Mouse (Mus musculus) brain, embryonic 14.5 days (tissue): ENCODE measurements around the gene Rragd. TPM values are rescaled to one million over a fixed set of nuclear protein-coding genes. Genes with fewer than 3 reads are reported as not detected.
"Not testable (repeated sequence)": the region's sequence is repeated elsewhere in the genome, so short reads cannot be mapped to it uniquely, and the experiment has no call there.

Experiments
- DNase-seq: peaks from one replicate; pipeline ENCODE4 v3.0.0-alpha.2; 2011; ENCODE audit warnings: low read depth
- CTCF ChIP-seq: fragments of 200-500 bp; IDR thresholded peaks from 2 replicates; pipeline ENCODE4 v1.5.1; 2012; ENCODE audit warnings: inconsistent platforms, mild to moderate bottlenecking, moderate library complexity, borderline replicate concordance; ENCODE audit not compliant: insufficient read depth, insufficient read length; ENCODE audit errors: extremely low read depth
- POLR2A ChIP-seq: fragments of 200-500 bp; IDR thresholded peaks from 2 replicates; pipeline ENCODE4 v1.6.1; 2012; ENCODE audit warnings: mild to moderate bottlenecking, inconsistent platforms, borderline replicate concordance; ENCODE audit not compliant: poor library complexity, insufficient read depth, insufficient read length, severe bottlenecking; ENCODE audit errors: extremely low read depth
- polyA plus RNA-seq: library from polyadenylated mRNA; depleted of rRNA; stranded (reverse); fragments of >200 nt; gene quantifications from 2 replicates; pipeline ENCODE4 v1.2.3, GENCODE M21; 2012; rRNA removed

Rragd gene
- 20.4 and 27.0 TPM in 2 replicates for polyA plus RNA-seq

DNA sequence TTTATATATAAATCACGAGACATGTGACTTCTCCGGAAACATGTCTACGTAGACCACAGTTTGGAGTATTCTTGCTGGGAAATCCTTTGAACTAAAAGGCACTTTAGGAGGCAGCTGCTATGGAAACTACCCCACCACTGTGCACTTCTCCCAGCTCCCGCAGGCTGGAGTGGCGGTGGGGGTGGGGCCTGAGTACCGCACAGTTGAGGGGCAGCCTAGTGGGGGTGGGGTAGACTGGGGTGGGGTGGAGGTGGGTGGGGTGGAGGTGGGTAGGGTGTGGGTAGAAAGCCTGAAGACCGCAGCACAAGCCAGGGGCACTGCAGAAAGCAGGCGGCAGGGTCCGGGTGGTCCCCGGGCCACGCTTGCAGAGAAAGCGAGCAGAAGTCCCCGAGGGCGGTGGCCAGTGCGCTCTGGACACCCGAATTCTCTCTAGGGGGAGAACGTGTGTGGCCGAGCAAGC, at the start of gene Rragd:
Gene Rragd (plus strand): TSS at position 322 of the 460 bp plus-strand sequence.
- peak; percentile 78 for DNase-seq
- no peak for TF ChIP-seq POLR2A
- TF ChIP-seq CTCF: no peak

DNA sequence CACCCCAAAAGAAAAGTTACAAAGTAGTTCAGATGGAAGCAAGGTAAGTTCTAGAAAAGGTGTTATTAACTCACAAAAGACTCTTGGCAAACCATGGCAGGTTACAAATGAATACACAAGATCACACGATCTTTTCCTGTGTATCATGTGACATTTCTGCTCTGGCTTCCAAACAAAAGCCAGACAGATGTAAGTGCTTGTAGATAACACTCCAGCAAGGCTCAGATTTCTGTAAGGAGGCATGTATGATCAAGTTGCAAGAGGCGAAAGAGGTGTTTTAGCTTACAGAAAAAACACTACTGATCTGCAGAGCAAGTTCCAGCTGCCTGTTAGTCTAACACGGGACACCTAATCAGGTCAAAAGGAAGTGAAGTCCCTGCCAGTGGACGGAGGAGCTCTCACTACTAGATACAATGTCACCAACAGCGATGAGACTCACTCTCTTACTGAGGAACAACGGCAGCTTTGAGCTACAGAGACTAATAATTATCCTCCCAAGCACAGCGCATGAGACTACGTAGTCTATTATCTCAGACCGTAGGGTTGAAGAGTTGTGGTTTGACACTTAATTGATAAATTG, 46.0 kb upstream of the Rragd start:
- no peak for DNase-seq
- TF ChIP-seq POLR2A (no peak), CTCF (no peak)

DNA sequence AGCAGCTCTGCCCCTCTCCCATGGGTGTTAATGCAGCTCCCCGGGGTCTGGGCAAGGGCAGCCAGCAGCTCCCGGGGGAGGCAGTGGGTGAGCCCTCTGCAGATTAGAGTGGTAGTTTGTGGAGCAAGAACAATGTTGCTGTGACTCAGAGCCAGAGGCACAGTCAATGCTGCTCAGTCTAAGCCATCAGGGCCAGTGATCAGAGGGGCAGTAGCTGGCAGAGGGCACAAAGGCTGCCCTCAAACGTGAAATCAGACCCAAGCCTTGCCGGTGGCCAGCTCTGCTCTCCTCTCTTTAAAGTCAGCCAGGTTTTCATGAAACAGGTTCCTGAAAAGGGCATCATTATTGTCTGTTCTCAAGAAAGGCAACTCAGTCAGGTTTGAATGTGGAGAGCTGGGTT, 43.3 kb upstream of the Rragd start:
- peak; percentile 70 for DNase-seq
- no peak for TF ChIP-seq POLR2A
- TF ChIP-seq CTCF: no peak

DNA sequence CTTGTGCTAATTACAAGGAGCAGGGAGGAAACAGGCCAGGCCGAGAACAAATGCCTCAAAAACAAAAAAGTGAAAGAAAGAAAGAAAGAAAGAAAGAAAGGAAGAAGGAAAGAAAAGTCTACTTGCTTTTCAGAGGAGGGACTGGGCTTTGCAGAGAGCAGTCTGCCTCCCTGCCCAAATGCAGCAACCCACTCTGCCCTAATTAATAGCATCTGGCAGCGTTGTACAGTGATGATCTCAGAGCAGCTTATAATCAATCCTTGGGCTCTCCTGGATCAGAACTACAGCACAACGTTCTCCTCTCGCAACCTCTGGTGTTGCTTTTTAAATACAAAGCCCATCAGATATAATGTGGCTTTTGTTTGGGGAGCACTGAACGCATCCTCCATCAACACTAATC, 42.9 kb upstream of the Rragd start:
- DNase-seq: peak; percentile 85
- TF ChIP-seq POLR2A: no peak
- TF ChIP-seq CTCF: no peak

DNA sequence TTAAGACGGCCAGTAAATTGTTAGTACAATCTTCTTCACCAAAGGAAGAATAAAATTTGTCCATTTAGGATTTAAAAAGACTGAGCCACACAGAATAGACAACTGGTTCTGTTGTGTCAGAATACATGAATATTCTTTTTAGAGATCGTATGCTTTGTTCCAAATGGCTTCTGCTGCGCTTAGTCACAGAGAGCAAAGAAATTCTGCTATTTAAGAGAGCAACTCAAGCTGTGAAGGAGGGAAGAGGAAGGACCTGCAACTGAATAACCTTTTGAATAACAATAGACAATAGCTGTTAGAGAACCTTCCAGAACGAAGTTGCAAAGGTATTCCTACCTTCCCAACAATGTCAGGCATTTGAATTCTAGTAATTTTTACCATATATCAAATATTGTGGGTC, 41.9 kb upstream of the Rragd start:
- TF ChIP-seq POLR2A (no peak), CTCF (no peak)
- DNase-seq: no peak

DNA sequence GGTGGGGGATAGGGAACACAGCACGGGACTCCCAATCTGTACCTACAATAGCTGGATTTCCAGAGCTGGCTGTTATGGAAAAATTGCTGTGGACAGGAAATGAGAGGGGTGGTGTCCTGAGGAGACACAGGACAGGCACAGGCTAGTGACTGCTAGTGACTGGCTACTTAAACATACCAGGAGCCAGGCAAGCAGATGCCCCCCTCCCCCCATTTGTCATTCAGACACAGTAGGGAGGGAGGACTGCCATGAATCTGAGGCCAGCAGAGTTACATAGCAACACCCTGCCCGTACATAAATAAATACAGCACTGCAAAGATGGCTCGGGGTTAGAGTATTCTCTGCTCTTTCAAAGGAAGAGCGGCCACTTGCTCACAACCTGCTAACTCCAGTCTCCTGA, 35.2 kb upstream of the Rragd start:
- DNase-seq: peak; percentile 64
- TF ChIP-seq POLR2A (no peak), CTCF (no peak)

DNA sequence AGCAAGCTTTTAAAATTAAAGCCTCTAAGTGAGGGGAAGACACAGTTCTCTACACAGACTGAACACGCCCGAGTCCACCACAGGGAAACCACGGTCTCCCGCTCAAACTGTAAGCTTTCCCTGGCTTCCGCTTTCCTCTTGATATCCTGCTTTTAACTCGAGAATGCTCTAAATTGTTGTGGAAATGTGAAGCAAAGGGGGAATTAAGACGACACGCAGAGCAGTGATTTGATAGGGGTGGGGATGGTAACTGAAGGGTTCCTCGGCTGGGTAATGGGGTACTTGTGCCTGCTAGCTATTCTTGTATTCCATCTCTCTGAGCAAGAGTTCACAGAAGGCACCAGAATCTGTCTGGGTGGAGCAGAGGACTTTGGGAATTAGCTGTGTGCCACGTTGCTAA, 34.1 kb upstream of the Rragd start:
- TF ChIP-seq CTCF (no peak), POLR2A (no peak)
- peak; percentile 29 for DNase-seq

DNA sequence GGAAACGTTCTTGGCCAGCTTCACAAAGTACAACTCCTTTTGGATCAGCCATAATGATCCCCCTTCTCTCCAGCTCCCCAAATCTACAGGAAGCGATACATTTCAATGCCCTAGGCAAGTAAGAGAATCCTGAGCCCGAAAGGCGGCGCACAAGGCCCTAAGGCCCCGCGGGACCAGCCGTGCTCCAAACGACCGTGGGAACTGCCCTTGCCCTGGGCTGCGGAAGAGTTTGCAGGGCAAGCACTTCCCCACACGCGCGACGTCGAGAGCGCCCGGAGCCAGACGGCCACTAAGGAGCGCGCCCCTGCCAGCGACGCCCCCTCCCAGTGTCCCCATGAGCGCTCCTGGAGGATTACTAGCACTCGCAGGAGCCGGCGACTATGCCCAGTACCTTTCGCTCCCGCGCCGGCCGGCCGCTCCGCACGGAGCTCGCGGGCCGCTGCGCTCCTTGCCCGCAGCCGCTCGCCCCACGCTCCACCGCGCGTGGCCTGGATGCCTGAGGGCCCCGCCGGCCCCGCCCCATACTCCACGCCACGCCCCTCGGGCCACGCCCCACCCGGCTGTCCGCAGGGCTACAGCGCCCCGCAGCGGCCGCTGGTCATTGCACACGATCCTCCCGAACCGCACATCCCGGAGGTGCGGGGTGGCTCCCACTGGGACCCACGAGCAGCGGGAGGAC, 32.3 kb upstream of the Rragd start, which contains the start of gene Ankrd6:
Gene Ankrd6 (minus strand): TSS at position 486 of the 679 bp plus-strand sequence.
- DNase-seq: peak; percentile 89
- TF ChIP-seq CTCF (peak; percentile 88), POLR2A (0 out of 2 replicates have a peak, but pooled peaks have one; percentile 41)

DNA sequence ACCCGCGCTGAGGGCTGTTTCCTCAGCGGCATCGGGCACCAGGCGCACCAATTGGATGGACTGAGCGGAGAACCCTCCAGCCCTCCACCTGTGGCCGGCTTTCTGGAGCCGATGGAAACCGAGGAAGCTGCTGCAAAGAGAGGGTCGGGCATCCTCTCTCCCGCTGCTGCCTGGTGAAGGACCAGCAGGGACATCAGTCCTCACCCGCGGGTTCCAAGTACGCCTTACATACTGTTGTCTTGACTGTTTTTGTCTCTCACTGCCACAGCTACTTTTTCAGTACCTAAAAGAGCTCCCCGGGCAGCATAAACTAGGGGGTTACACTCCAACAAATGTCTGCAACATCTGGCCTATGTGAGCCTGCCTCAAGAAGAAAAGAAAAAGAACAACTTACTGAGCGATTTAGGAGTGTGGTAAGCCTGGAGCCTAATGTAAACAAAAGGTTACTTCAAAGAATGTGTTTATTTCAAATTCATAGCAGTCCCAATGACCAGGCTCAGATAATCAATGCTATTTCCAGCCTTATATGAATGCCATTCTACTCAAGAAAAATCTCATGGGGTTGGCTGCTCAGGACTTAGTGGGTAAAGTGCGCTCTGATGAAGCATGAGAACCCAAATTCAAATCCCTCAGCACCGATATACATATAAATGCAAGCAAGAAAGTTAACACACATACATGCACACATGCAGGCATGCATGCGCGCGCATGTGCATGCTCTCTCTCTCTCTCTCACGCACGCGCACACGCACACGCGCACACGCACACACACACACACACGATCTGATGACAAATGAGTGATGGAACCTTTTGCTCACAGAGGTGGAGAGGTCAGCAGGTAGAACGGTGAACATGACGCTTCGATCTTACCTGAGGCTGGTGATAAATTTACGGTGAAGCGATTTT, 31.5 kb upstream of the Rragd start:
- TF ChIP-seq CTCF: no peak
- no peak for TF ChIP-seq POLR2A
- peak; percentile 79 for DNase-seq

DNA sequence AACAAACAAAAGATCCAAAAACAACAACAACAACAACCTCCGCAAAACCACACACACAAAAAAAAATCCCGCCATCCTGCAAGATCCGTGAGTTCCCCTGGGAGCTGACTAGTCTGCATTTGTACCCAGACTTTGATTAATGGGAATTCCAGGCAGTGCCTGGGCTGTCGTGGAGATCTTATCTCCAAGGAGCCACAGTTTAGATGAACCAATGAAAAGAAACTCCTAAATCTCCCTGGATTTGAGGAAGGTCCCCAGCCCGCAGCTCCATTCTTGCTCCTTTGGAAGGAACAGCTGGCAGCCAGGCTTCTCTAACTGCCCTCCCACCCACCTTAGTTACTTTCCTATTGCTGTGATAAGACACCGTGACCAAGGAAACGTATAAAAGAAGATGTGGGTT, 30.2 kb upstream of the Rragd start:
- DNase-seq: no peak
- TF ChIP-seq POLR2A: no peak
- no peak for TF ChIP-seq CTCF

DNA sequence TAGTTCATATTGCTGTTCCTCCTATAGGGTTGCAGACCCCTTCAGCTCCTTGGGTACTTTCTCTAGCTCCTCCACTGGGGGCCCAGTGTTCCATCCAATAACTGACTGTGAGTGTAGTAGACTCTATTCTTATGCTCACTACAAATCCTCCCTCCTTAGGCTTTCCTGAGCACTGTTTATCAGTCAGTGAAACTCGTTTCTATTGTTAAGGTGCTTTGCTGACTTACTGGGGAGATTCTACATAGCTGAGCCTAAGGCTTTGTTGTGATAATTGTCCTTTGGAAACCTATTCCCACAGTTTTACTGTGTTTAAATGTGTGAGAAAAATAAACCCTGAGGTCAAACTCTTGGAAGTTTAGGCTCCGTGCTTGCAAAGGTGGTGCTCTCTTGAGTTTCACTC, 26.4 kb upstream of the Rragd start:
- DNase-seq: no peak
- TF ChIP-seq CTCF (no peak), POLR2A (no peak)

DNA sequence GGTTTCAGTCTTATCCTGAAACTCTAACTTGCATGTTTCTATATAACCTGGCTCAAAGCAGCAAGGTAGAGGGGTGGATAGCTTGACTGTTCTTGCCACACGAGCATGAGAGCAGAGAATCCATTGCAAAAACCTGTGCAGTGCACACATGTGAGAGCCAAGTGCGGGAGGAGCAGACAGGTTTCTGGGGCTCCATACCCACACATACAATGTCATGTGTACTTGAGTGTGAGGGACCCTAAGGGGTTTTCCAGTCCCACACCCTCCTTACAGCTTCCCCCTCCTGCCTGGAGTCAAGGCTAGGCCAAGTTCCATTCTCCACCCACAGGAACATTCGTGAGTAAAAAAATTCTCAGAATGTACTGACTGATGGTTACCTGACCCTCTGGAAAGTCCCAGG, 21.4 kb upstream of the Rragd start:
- DNase-seq: no peak
- TF ChIP-seq POLR2A: no peak
- TF ChIP-seq CTCF: no peak

DNA sequence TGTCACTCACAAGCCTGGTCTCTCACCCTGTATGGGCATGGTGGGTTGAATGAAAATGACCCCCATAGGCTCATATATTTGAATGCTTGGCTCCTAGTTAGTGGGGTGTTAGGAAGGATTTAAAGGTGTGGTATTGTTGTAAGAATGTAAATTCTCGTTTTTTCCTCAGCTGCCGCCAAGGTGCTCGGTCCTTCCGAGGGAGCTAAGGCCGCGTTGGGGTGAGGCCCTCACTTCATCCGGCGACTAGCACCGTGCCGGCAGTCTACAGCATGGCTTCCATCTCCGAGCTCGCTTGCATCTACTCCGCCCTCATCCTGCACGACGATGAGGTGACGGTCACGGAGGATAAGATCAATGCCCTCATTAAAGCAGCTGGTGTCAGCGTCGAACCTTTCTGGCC, 18.2 kb upstream of the Rragd start:
- DNase-seq: not testable (repeated sequence)
